Mouse (Mus musculus) megakaryocyte, embryonic 14.5 days (primary cell): ENCODE results near the gene Podxl. TPM values are rescaled to one million over a fixed set of nuclear protein-coding genes. Genes with fewer than 3 reads are reported as not detected.

Experiments used
- H3K27me3 ChIP-seq: replicated peaks from 2 replicates; pipeline ENCODE3; 2012; ENCODE audit warnings: inconsistent platforms
- H3K36me3 ChIP-seq: replicated peaks from 2 replicates; pipeline ENCODE3; 2012; ENCODE audit warnings: low read length, inconsistent platforms, mixed read lengths
- H3K4me1 ChIP-seq: 2 replicates; pipeline ENCODE4 v1.6.1; 2012; ENCODE audit warnings: inconsistent platforms
- H3K4me3 ChIP-seq: replicated peaks from 2 replicates; pipeline ENCODE3; 2012; ENCODE audit warnings: moderate library complexity, mild to moderate bottlenecking, inconsistent platforms
- H3K9me3 ChIP-seq: 2 replicates; pipeline ENCODE4 v1.6.1; 2012; ENCODE audit warnings: inconsistent platforms
- FLI1 ChIP-seq: IDR thresholded peaks from 2 replicates; pipeline ENCODE4 v1.6.1; 2012; ENCODE audit warnings: low read length, inconsistent platforms, mixed read lengths
- GATA1 ChIP-seq: IDR thresholded peaks from 3 replicates; pipeline ENCODE4 v1.6.1; 2012; ENCODE audit warnings: mixed read lengths, low read length, inconsistent platforms, borderline replicate concordance
- polyA plus RNA-seq: library from polyadenylated mRNA; stranded (reverse); fragments of >175 nt; gene quantifications from 2 replicates; pipeline ENCODE4 v1.2.3, GENCODE M21; 2012; ENCODE audit warnings: low replicate concordance; ENCODE audit not compliant: insufficient read depth

The Podxl gene
- polyA plus RNA-seq, 1 experiment = 27.7 TPM

DNA sequence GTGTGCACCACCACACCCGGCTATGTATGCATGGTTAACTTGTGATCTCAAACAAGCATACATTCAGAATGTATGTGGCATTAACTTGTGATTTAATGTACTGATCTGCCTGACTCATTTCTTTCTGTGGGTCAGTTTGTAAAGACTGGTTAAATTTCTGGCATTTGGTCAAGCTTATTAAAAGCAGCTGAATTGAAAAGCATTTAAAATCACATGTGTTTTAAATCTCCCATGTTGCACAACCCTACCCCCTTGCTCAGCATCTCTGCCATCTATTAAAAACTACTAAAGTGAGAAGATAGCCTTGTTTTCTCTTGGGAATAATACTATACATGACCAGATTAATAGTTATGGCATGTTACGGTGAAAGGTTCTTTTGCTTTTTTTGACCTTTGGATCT lies 77.2 kb downstream of the Podxl start:
- Histone ChIP-seq H3K27me3 (no peaks in the 10 kb centered on the region), H3K9me3 (no peaks in the 10 kb centered on the region), H3K36me3 (peaks cover 77% of the 10 kb centered on the region), H3K4me1 (peaks cover 7% of the 10 kb centered on the region; the same call in 1 of the 2 replicates), H3K4me3 (no peak overlapping the region)
- TF ChIP-seq FLI1 (no peak), GATA1 (no peak)

GRCm38 (mm10) chr6:31480008-31480407 lies 83.8 kb downstream of the Podxl start:
- Histone ChIP-seq H3K4me3 (no peak overlapping the region), H3K4me1 (peaks cover 3% of the 10 kb centered on the region; the same call in 1 of the 2 replicates), H3K9me3 (no peaks in the 10 kb centered on the region), H3K36me3 (peaks cover 73% of the 10 kb centered on the region), H3K27me3 (no peaks in the 10 kb centered on the region)
- no peak for TF ChIP-seq FLI1
- no peak for TF ChIP-seq GATA1

GRCm38 (mm10) chr6:31478221-31478620 lies 85.6 kb downstream of the Podxl start:
- TF ChIP-seq FLI1 (no peak), GATA1 (no peak)
- peaks cover 80% of the 10 kb centered on the region for H3K36me3 ChIP-seq
- H3K9me3 ChIP-seq = no peaks in the 10 kb centered on the region
- H3K27me3 ChIP-seq = no peaks in the 10 kb centered on the region
- H3K4me1 ChIP-seq = peaks cover 3% of the 10 kb centered on the region; the same call in 1 of the 2 replicates
- H3K4me3 ChIP-seq = no peak overlapping the region

Other genes with a start within 250 kb of the Podxl start
- 1.6 and 19.7 TPM in 2 replicates for gene Mkln1, start 165.2 kb downstream of the Podxl start, polyA plus RNA-seq